Mouse (Mus musculus) cortical plate, adult 2 months (tissue): ENCODE measurements around the gene Ncbp3.
A peak's percentile ranks its signal among the peaks of the same experiment; 100 is the strongest.

Experiments used
- CTCF ChIP-seq: fragments of 200-500 bp; IDR thresholded peaks from 2 replicates; pipeline ENCODE4 v1.5.1; 2011; ENCODE audit warnings: mild to moderate bottlenecking, control low read depth, low read length; ENCODE audit not compliant: insufficient read depth; ENCODE audit errors: extremely low read depth
- POLR2A ChIP-seq: fragments of 200-500 bp; IDR thresholded peaks from 2 replicates; pipeline ENCODE4 v1.6.1; 2011; ENCODE audit warnings: mild to moderate bottlenecking, low read length, control low read depth; ENCODE audit not compliant: insufficient read depth; ENCODE audit errors: extremely low read depth

DNA sequence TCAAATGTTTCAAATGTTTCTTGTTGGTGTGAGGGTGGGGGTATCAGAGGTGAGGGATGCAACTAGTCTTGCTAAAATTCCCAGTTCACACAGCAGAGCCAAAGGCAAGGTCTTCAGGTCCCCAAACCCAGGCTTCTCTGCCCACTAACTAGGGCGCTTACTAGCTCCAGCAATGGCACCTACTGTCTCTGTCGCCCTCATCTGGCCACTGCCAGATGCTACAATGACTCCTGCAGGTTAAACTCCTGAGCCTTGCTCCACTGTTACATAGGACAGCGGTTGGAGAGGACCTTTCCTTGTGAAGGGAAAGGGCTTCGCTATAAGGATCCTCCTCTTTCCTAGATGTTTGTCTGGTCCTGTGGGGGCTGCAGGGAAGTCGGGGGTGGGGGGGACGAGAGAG is 46.6 kb upstream of the Ncbp3 start:
- peak; percentile 97 for TF ChIP-seq CTCF
- no peak for TF ChIP-seq POLR2A
